ENCODE assay signal across 8 mouse cellular contexts in genomic region chr16:85168821-85169220, GRCm38 (mm10). TPM values are rescaled to one million over a fixed set of nuclear protein-coding genes. Genes with fewer than 3 reads are reported as not detected.
A peak's percentile ranks its signal among the peaks of the same experiment; 100 is the strongest.
DNase-seq lines count a peak whose midpoint lies in the region; ATAC-seq and TF ChIP-seq lines count a peak whose summit lies in the region.

No protein-coding gene starts in this region.

- no peaks in the 10 kb centered on the region; the same call in 1 of the 2 replicates for H3K36me3 ChIP-seq in forebrain, postnatal 0 days (ENCODE audit: insufficient read depth)
- peaks cover 16% of the 10 kb centered on the region for H3K36me3 ChIP-seq in forebrain, embryonic 13.5 days (ENCODE audit: poor library complexity, severe bottlenecking)
- H3K36me3 ChIP-seq in midbrain, embryonic 15.5 days (replicated peaks) = 0 out of 2 replicates have a peak, but pooled peaks cover 4% of the 10 kb centered on the region
- no peaks in the 10 kb centered on the region; the same call in 1 of the 2 replicates for H3K36me3 ChIP-seq in midbrain, embryonic 11.5 days (ENCODE audit: control insufficient read depth, insufficient read depth, low read length)
- H3K36me3 ChIP-seq in stomach, embryonic 16.5 days (ENCODE audit: control insufficient read depth, insufficient read depth, low read length) = no peaks in the 10 kb centered on the region

- H3K4me2 ChIP-seq in forebrain, postnatal 0 days (ENCODE audit: low read depth) = 0 out of 2 replicates have a peak overlapping the region, but pooled peaks have one; percentile 59
- H3K4me2 ChIP-seq in forebrain, embryonic 13.5 days = no peak overlapping the region
- 0 out of 2 replicates have a peak overlapping the region, but pooled peaks have one; percentile 9 for H3K4me2 ChIP-seq in midbrain, embryonic 15.5 days
- no peak overlapping the region for H3K4me2 ChIP-seq in midbrain, embryonic 11.5 days
- no peak overlapping the region for H3K4me2 ChIP-seq in stomach, embryonic 16.5 days (ENCODE audit: low read depth, low read length)

- no peaks in the 10 kb centered on the region for H3K27me3 ChIP-seq in forebrain, postnatal 0 days (ENCODE audit: insufficient read depth, low read length)
- H3K27me3 ChIP-seq in forebrain, embryonic 13.5 days = no peaks in the 10 kb centered on the region
- no peaks in the 10 kb centered on the region for H3K27me3 ChIP-seq in midbrain, embryonic 15.5 days (replicated peaks)
- H3K27me3 ChIP-seq in midbrain, embryonic 11.5 days (ENCODE audit: control insufficient read depth, insufficient read depth, low read length) = no peaks in the 10 kb centered on the region
- H3K27me3 ChIP-seq in stomach, embryonic 16.5 days (ENCODE audit: control insufficient read depth, insufficient read depth, low read length) = no peaks in the 10 kb centered on the region

- no peak overlapping the region for H3K27ac ChIP-seq in forebrain, postnatal 0 days (ENCODE audit: low read depth, low read length)
- H3K27ac ChIP-seq in forebrain, embryonic 13.5 days = no peak overlapping the region
- H3K27ac ChIP-seq in midbrain, embryonic 15.5 days = no peak overlapping the region
- no peak overlapping the region for H3K27ac ChIP-seq in midbrain, embryonic 11.5 days (ENCODE audit: low read depth, low read length)
- peak overlapping the region; percentile 27; the same call in 1 of the 2 replicates for H3K27ac ChIP-seq in stomach, embryonic 16.5 days (ENCODE audit: low read length)

- H3K9ac ChIP-seq in forebrain, postnatal 0 days = no peak overlapping the region
- no peak overlapping the region for H3K9ac ChIP-seq in forebrain, embryonic 13.5 days
- H3K9ac ChIP-seq in midbrain, embryonic 15.5 days = no peak overlapping the region
- no peak overlapping the region for H3K9ac ChIP-seq in midbrain, embryonic 11.5 days (ENCODE audit: low read length)
- H3K9ac ChIP-seq in stomach, embryonic 16.5 days (ENCODE audit: low read length) = no peak overlapping the region

- no peak for ATAC-seq in forebrain, postnatal 0 days
- no peak for ATAC-seq in forebrain, embryonic 13.5 days
- ATAC-seq in midbrain, embryonic 15.5 days (replicated peaks) = no peak
- no peak for ATAC-seq in midbrain, embryonic 11.5 days (ENCODE audit: low FRiP score)
- ATAC-seq in stomach, embryonic 16.5 days (ENCODE audit: insufficient read depth, low FRiP score) = peak; percentile 28; the same call in 1 of the 2 replicates

- peak; percentile 21 for DNase-seq in forebrain, postnatal 0 days
- no peak for DNase-seq in midbrain, embryonic 11.5 days (ENCODE audit: low spot score, missing footprints)
- peak; percentile 82 for DNase-seq in kidney, postnatal 14 days
- no peak for DNase-seq in adrenal gland, postnatal 14 days
- no peak for DNase-seq in spleen, postnatal 10 days (ENCODE audit: low spot score in 2 of 2)

- peaks cover 15% of the 10 kb centered on the region; the same call in 1 of the 2 replicates for H3K4me1 ChIP-seq in forebrain, postnatal 0 days (ENCODE audit: insufficient read depth)
- peaks cover 29% of the 10 kb centered on the region for H3K4me1 ChIP-seq in forebrain, embryonic 13.5 days
- H3K4me1 ChIP-seq in midbrain, embryonic 15.5 days = peaks cover 45% of the 10 kb centered on the region
- peaks cover 7% of the 10 kb centered on the region for H3K4me1 ChIP-seq in midbrain, embryonic 11.5 days (ENCODE audit: control insufficient read depth, insufficient read depth, low read length)
- peaks cover 27% of the 10 kb centered on the region for H3K4me1 ChIP-seq in stomach, embryonic 16.5 days (ENCODE audit: control insufficient read depth, insufficient read depth, low read length)

- 40% methylated on average over 5 of the region's 5 CpGs for WGBS in forebrain, postnatal 0 days
- WGBS in forebrain, embryonic 13.5 days = 50% methylated on average over 5 of the region's 5 CpGs
- WGBS in midbrain, embryonic 15.5 days = 56% methylated on average over 5 of the region's 5 CpGs
- WGBS in midbrain, embryonic 11.5 days = 77% methylated on average over 5 of the region's 5 CpGs
- 31% methylated on average over 5 of the region's 5 CpGs for WGBS in stomach, embryonic 16.5 days

- TF ChIP-seq CTCF in forebrain, postnatal 0 days (IDR thresholded peaks at IDR 0.05; ENCODE audit: low read depth) = no peak

- H3K9me3 ChIP-seq in forebrain, postnatal 0 days (ENCODE audit: low read length) = no peaks in the 10 kb centered on the region
- no peaks in the 10 kb centered on the region for H3K9me3 ChIP-seq in forebrain, embryonic 13.5 days (replicated peaks)
- no peaks in the 10 kb centered on the region for H3K9me3 ChIP-seq in midbrain, embryonic 15.5 days
- H3K9me3 ChIP-seq in midbrain, embryonic 11.5 days (ENCODE audit: control insufficient read depth, low read length) = no peaks in the 10 kb centered on the region
- H3K9me3 ChIP-seq in stomach, embryonic 16.5 days (replicated peaks; ENCODE audit: control insufficient read depth, low read length) = no peaks in the 10 kb centered on the region

- H3K4me3 ChIP-seq in forebrain, postnatal 0 days (ENCODE audit: low read depth, low read length) = no peak overlapping the region
- no peak overlapping the region for H3K4me3 ChIP-seq in forebrain, embryonic 13.5 days
- H3K4me3 ChIP-seq in midbrain, embryonic 15.5 days = no peak overlapping the region
- H3K4me3 ChIP-seq in midbrain, embryonic 11.5 days (ENCODE audit: low read depth, low read length) = no peak overlapping the region
- no peak overlapping the region for H3K4me3 ChIP-seq in stomach, embryonic 16.5 days (replicated peaks; ENCODE audit: low read length)

RNA-seq across cellular contexts. Expression of gene App, which starts 4.7 kb away (rescaled TPM):
- total RNA-seq in forebrain, postnatal 0 days (2014; rRNA removed) = 368 and 493 TPM in 2 replicates
- 289 and 433 TPM in 2 replicates for polyA plus RNA-seq in forebrain, postnatal 0 days (2015; fragmentation: Nextera tagmentation; extraction: Ambion mirVana)
- 165 and 168 TPM in 2 replicates for polyA plus RNA-seq in forebrain, embryonic 13.5 days (2015; fragmentation: Nextera tagmentation; extraction: Ambion mirVana)
- polyA plus RNA-seq in midbrain, embryonic 15.5 days (2015; fragmentation: Nextera tagmentation; extraction: Ambion mirVana) = 413 and 416 TPM in 2 replicates
- polyA plus RNA-seq in midbrain, embryonic 11.5 days (2014; fragmentation: Nextera tagmentation; extraction: Ambion mirVana) = 157 and 166 TPM in 2 replicates
- 193 and 198 TPM in 2 replicates for polyA plus RNA-seq in stomach, embryonic 16.5 days (2015; fragmentation: Nextera tagmentation; extraction: Ambion mirVana)
- 299 and 320 TPM in 2 replicates for total RNA-seq in adrenal gland, postnatal 14 days (2021)

Comparison
In these comparisons a context has a peak if more than half of its experiments do, and no peak if none do; other contexts are left out.
1. H3K4me2 ChIP-seq: peak in forebrain, postnatal 0 days (single experiment) and midbrain, embryonic 15.5 days (single experiment); none in forebrain, embryonic 13.5 days (single experiment), midbrain, embryonic 11.5 days (single experiment) and stomach, embryonic 16.5 days (single experiment).
2. DNase-seq: peak in forebrain, postnatal 0 days (single experiment) and kidney, postnatal 14 days (single experiment); none in midbrain, embryonic 11.5 days (single experiment), adrenal gland, postnatal 14 days (single experiment) and spleen, postnatal 10 days (0 of 2).